Mouse (Mus musculus): Measurements from ENCODE around the gene Npepps. TPM values are rescaled to one million over a fixed set of nuclear protein-coding genes. Genes with fewer than 3 reads are reported as not detected.
"Not testable (repeated sequence)": the region's sequence is repeated elsewhere in the genome, so short reads cannot be mapped to it uniquely, and the experiment has no call there.

Npepps gene
- polyA plus RNA-seq, 1 experiment from 2014 or later: 127 TPM

GRCm38 (mm10) chr11:97221611-97222010, 58.8 kb downstream of the Npepps start:
- Histone ChIP-seq H3K9ac (no peak overlapping the region), H3K27me3 (replicated peaks) (no peaks in the 10 kb centered on the region), H3K4me2 (replicated peaks) (no peak overlapping the region), H3K4me3 (no peak overlapping the region), H3K9me3 (no peaks in the 10 kb centered on the region), H3K36me3 (peaks cover 70% of the 10 kb centered on the region), H3K4me1 (no peaks in the 10 kb centered on the region), H3K27ac (no peak overlapping the region)
- WGBS: 98% methylated on average over 2 of the region's 2 CpGs
- no peak for ATAC-seq (ENCODE audit: low FRiP score, low read depth)

- Histone ChIP-seq H3K36me3 (peaks cover 80% of the 10 kb centered on the region), H3K27ac (no peak overlapping the region), H3K27me3 (replicated peaks) (no peaks in the 10 kb centered on the region), H3K4me2 (replicated peaks) (no peak overlapping the region), H3K4me1 (no peaks in the 10 kb centered on the region), H3K9ac (no peak overlapping the region), H3K4me3 (no peak overlapping the region), H3K9me3 (no peaks in the 10 kb centered on the region)
- 87% methylated on average over 3 of the region's 3 CpGs for WGBS
- no peak for ATAC-seq (ENCODE audit: low FRiP score, low read depth)
Observed at GRCm38 (mm10) chr11:97220211-97220610, 60.2 kb downstream of the Npepps start.

GRCm38 (mm10) chr11:97214411-97214810, 66.0 kb downstream of the Npepps start:
- 94% methylated on average over 5 of the region's 5 CpGs for WGBS
- Histone ChIP-seq H3K27me3 (replicated peaks) (no peaks in the 10 kb centered on the region), H3K4me2 (replicated peaks) (no peak overlapping the region), H3K27ac (no peak overlapping the region), H3K9me3 (no peaks in the 10 kb centered on the region), H3K9ac (no peak overlapping the region), H3K36me3 (peaks cover 86% of the 10 kb centered on the region), H3K4me3 (no peak overlapping the region), H3K4me1 (no peaks in the 10 kb centered on the region)
- no peak for ATAC-seq (ENCODE audit: low FRiP score, low read depth)

- no peak overlapping the region for H3K9ac ChIP-seq
- 91% methylated on average over 9 of the region's 9 CpGs for WGBS
- H3K27me3 ChIP-seq (replicated peaks): no peaks in the 10 kb centered on the region
- ATAC-seq (ENCODE audit: low FRiP score, low read depth): no peak
- H3K9me3 ChIP-seq: no peaks in the 10 kb centered on the region
- no peak overlapping the region for H3K4me3 ChIP-seq
- no peak overlapping the region for H3K27ac ChIP-seq
- peaks cover 85% of the 10 kb centered on the region for H3K36me3 ChIP-seq
- no peak overlapping the region for H3K4me2 ChIP-seq (replicated peaks)
- H3K4me1 ChIP-seq: no peaks in the 10 kb centered on the region
Observed at GRCm38 (mm10) chr11:97210728-97211400, 69.6 kb downstream of the Npepps start.

GRCm38 (mm10) chr11:97207011-97207422, 73.4 kb downstream of the Npepps start:
- no peaks in the 10 kb centered on the region for H3K4me1 ChIP-seq
- WGBS: 88% methylated on average over 8 of the region's 8 CpGs
- no peak overlapping the region for H3K4me2 ChIP-seq (replicated peaks)
- no peaks in the 10 kb centered on the region for H3K9me3 ChIP-seq
- ATAC-seq (ENCODE audit: low FRiP score, low read depth): no peak
- H3K27me3 ChIP-seq (replicated peaks): no peaks in the 10 kb centered on the region
- no peak overlapping the region for H3K4me3 ChIP-seq
- no peak overlapping the region for H3K27ac ChIP-seq
- H3K36me3 ChIP-seq: peaks cover 53% of the 10 kb centered on the region
- no peak overlapping the region for H3K9ac ChIP-seq

- ATAC-seq (ENCODE audit: low FRiP score, low read depth): no peak
- Histone ChIP-seq H3K9ac (no peak overlapping the region), H3K4me1 (no peaks in the 10 kb centered on the region), H3K9me3 (no peaks in the 10 kb centered on the region), H3K27ac (no peak overlapping the region), H3K27me3 (replicated peaks) (no peaks in the 10 kb centered on the region), H3K36me3 (no peaks in the 10 kb centered on the region), H3K4me2 (replicated peaks) (no peak overlapping the region), H3K4me3 (no peak overlapping the region)
- 88% methylated on average over 6 of the region's 6 CpGs for WGBS
Observed at GRCm38 (mm10) chr11:97199519-97199918, 80.9 kb downstream of the Npepps start.

- H3K27ac ChIP-seq: no peak overlapping the region
- 22% methylated on average over 5 of the region's 5 CpGs for WGBS
- H3K4me3 ChIP-seq: no peak overlapping the region
- H3K9ac ChIP-seq: no peak overlapping the region
- no peaks in the 10 kb centered on the region for H3K9me3 ChIP-seq
- no peaks in the 10 kb centered on the region for H3K4me1 ChIP-seq
- no peak overlapping the region for H3K4me2 ChIP-seq (replicated peaks)
- no peaks in the 10 kb centered on the region for H3K27me3 ChIP-seq (replicated peaks)
- no peaks in the 10 kb centered on the region for H3K36me3 ChIP-seq
- no peak for ATAC-seq (ENCODE audit: low FRiP score, low read depth)
Observed at GRCm38 (mm10) chr11:97198601-97199000, 81.8 kb downstream of the Npepps start.

GRCm38 (mm10) chr11:97197021-97197420, 83.4 kb downstream of the Npepps start:
- H3K4me2 ChIP-seq (replicated peaks): no peak overlapping the region
- no peaks in the 10 kb centered on the region for H3K4me1 ChIP-seq
- no peak overlapping the region for H3K9ac ChIP-seq
- no peak overlapping the region for H3K4me3 ChIP-seq
- ATAC-seq (ENCODE audit: low FRiP score, low read depth): no peak
- no peaks in the 10 kb centered on the region for H3K9me3 ChIP-seq
- no peak overlapping the region for H3K27ac ChIP-seq
- 85% methylated on average over 8 of the region's 8 CpGs for WGBS
- no peaks in the 10 kb centered on the region for H3K27me3 ChIP-seq (replicated peaks)
- no peaks in the 10 kb centered on the region for H3K36me3 ChIP-seq

GRCm38 (mm10) chr11:97196541-97196940, 83.9 kb downstream of the Npepps start:
- Histone ChIP-seq H3K27me3 (replicated peaks) (no peaks in the 10 kb centered on the region), H3K36me3 (no peaks in the 10 kb centered on the region), H3K27ac (no peak overlapping the region), H3K4me2 (replicated peaks) (no peak overlapping the region), H3K9me3 (no peaks in the 10 kb centered on the region), H3K4me3 (no peak overlapping the region), H3K4me1 (no peaks in the 10 kb centered on the region), H3K9ac (no peak overlapping the region)
- ATAC-seq (ENCODE audit: low FRiP score, low read depth): no peak
- 64% methylated on average over 12 of the region's 12 CpGs for WGBS

- ATAC-seq (ENCODE audit: low FRiP score, low read depth): no peak
Observed at GRCm38 (mm10) chr11:97192621-97192951, 87.9 kb downstream of the Npepps start.

GRCm38 (mm10) chr11:97191915-97192620, 88.4 kb downstream of the Npepps start:
- Histone ChIP-seq H3K9ac (no peak overlapping the region), H3K27ac (no peak overlapping the region), H3K27me3 (replicated peaks) (no peaks in the 10 kb centered on the region), H3K36me3 (no peaks in the 10 kb centered on the region), H3K4me3 (no peak overlapping the region), H3K4me1 (peaks cover 3% of the 10 kb centered on the region), H3K4me2 (replicated peaks) (no peak overlapping the region), H3K9me3 (no peaks in the 10 kb centered on the region)
- ATAC-seq (ENCODE audit: low FRiP score, low read depth): no peak
- 85% methylated on average over 6 of the region's 6 CpGs for WGBS

More at GRCm38 (mm10) chr11:97192621-97192951, 87.9 kb downstream of the Npepps start:
- H3K27me3 ChIP-seq (replicated peaks): no peaks in the 10 kb centered on the region
- no peaks in the 10 kb centered on the region for H3K36me3 ChIP-seq
- H3K4me3 ChIP-seq: no peak overlapping the region
- H3K4me1 ChIP-seq: peaks cover 3% of the 10 kb centered on the region
- no peaks in the 10 kb centered on the region for H3K9me3 ChIP-seq
- H3K4me2 ChIP-seq (replicated peaks): no peak overlapping the region
- no peak overlapping the region for H3K27ac ChIP-seq
- H3K9ac ChIP-seq: no peak overlapping the region

GRCm38 (mm10) chr11:97190992-97191391, 89.4 kb downstream of the Npepps start:
- Histone ChIP-seq H3K36me3 (no peaks in the 10 kb centered on the region), H3K9me3 (no peaks in the 10 kb centered on the region)
- WGBS: 91% methylated on average over 6 of the region's 6 CpGs

GRCm38 (mm10) chr11:97189645-97190044, 90.8 kb downstream of the Npepps start:
- peak overlapping the region; percentile 81; the same call in 1 of the 2 replicates for H3K4me2 ChIP-seq (replicated peaks)

More at GRCm38 (mm10) chr11:97190992-97191391, 89.4 kb downstream of the Npepps start:
- no peak overlapping the region for H3K4me2 ChIP-seq (replicated peaks)
- peaks cover 10% of the 10 kb centered on the region for H3K4me1 ChIP-seq
- no peaks in the 10 kb centered on the region for H3K27me3 ChIP-seq (replicated peaks)
- no peak overlapping the region for H3K27ac ChIP-seq
- no peak overlapping the region for H3K4me3 ChIP-seq
- H3K9ac ChIP-seq: no peak overlapping the region
- no peak for ATAC-seq (ENCODE audit: low FRiP score, low read depth)

More at GRCm38 (mm10) chr11:97189645-97190044, 90.8 kb downstream of the Npepps start:
- not testable (repeated sequence) for H3K4me3 ChIP-seq; H3K27ac ChIP-seq; H3K9ac ChIP-seq; H3K36me3 ChIP-seq; H3K27me3 ChIP-seq (replicated peaks); H3K9me3 ChIP-seq; ATAC-seq (ENCODE audit: low FRiP score, low read depth)
- 89% methylated on average over 6 of the region's 6 CpGs for WGBS
- H3K4me1 ChIP-seq: peaks cover 11% of the 10 kb centered on the region
